Mouse (Mus musculus) urinary bladder, postnatal 14 days (tissue): ENCODE results near the gene Ptgs1.
"Not testable (repeated sequence)": the region's sequence is repeated elsewhere in the genome, so short reads cannot be mapped to it uniquely, and the experiment has no call there.

Source experiments
- DNase-seq: peaks from one replicate; pipeline ENCODE4 v3.0.0; 2021; ENCODE audit warnings: low spot score

The Ptgs1 gene

DNA sequence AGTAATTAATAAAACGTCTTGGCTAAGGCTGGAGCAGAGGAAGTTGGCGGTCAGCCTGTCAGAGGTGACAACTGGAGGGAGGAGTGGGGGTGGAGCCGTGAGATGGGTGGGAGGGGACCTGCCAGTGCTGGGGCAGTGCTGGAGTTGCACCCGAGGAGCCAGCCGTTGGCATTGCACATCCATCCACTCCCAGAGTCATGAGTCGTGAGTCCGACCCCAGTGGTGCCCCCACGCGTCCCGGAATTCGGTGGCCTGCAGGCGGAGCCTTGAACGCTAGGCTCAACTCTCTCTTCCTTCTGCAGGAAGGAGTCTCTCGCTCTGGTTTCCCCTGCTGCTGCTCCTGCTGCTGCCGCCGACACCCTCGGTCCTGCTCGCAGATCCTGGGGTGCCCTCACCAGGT is at the start of gene Ptgs1:
Ptgs1 (plus strand) TSS at position 61 of the 400 bp plus-strand sequence.
- peak; percentile 77 for DNase-seq

DNA sequence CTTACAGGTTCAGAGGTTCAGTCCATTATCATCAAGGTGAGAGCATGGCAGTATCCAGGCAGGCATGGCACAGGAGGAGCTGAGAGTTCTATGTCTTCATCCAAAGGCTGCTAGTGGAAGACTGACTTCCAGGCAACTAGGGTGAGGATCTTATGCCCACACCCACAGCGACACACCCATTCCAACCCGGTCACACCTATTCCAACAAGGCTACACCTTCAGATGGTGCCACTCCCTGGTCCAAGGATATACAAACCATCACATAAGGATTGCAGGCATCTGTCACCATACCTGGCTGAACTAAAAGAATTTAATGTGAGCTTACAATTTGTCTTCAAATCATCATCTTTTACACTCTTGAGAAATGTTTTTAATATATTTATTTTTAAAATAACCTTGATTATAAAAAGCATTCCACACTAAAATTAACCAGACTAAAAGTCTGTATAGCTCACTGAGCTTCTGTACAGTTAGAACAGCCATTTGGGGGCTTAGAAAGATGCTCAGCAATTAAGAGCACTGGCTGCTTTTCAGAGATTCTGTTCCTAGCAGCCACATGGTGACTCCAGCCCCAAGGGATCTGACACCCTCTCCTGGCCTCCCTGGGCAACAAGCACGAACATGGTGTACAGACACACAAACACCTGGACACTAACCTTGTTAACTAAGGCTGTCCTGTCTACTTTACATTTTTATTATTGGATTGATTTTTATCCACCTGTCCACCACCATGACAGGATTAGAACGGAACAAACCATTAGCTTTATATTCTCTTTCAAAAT is 48.4 kb upstream of the Ptgs1 start:
- DNase-seq = not testable (repeated sequence)

DNA sequence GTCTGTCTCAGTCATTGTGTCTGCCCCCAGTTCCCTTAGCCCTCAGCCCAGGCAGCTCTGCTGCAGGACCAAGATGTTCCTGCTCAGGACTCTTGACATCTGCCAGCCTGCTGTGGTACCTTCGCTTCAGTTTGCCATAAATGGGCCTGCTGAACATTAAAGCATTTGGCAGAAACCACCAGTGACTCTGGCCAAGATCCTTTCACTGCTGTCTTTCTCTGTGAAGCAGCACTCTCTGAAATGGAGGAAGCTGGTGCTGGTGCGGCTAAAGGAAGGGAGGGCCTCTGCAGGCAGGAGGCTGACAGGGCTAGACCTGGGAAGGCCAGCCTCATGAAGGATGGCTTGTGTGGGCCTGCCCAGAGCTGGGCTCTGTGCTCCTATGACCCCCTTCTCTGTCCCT is 46.9 kb upstream of the Ptgs1 start:
- DNase-seq = peak; percentile 17

DNA sequence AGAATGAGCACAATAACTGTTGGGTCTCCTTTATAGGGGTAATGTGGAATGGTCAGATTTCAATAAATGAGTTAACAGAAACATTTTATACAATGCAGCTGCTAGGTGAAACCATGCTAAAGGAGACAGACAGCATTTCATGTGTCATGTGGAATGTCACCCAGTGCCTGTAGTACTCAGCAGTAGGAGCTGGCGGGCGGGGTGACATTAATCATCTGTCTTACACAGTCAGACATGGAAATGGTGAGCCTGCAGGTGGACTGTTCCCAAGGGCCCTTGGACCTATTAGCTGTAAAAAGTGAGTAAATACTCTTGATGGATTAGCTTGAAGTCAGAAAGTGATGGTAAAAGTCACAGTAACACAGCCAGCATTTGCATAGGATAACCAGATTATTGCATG is 46.0 kb upstream of the Ptgs1 start:
- DNase-seq = no peak

DNA sequence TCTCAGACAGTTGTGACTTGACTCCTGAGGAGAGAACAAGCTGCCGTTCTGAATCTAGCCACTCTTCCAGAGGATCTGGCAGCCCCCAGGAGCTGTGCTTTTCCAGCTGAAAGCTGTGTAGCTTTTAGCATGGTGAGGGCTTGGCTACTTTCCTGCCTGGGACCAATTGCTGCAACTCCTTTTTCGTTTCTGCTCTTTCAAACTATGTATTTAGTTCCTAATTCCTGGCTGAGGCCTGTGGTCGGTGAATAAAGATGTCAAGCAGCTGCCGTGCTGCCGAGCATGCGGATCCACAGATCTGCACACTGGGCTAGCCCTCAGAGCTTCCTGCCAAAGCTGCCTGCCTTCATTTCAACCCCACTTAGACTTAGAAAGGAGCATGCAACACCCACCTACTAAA is 45.4 kb upstream of the Ptgs1 start:
- DNase-seq = no peak

DNA sequence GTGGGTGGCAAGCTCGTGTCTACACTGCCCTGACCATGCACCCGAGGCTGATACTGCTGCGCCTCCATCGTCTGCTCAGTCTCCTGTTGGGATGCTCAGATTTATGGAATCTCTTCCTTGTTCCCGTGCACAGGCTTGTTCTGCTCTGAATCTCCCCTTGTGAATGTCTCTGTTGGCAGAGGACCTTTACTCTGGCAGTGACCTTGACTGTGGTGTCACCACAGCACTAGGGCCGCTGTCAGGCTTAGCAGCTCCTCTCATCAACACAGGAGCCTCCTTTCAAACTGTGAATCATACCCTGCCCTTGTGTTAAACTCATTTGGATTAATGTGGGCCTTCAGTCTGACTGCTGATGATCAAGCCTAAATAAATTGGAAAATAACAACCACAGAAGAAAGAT is 41.0 kb upstream of the Ptgs1 start:
- not testable (repeated sequence) for DNase-seq

DNA sequence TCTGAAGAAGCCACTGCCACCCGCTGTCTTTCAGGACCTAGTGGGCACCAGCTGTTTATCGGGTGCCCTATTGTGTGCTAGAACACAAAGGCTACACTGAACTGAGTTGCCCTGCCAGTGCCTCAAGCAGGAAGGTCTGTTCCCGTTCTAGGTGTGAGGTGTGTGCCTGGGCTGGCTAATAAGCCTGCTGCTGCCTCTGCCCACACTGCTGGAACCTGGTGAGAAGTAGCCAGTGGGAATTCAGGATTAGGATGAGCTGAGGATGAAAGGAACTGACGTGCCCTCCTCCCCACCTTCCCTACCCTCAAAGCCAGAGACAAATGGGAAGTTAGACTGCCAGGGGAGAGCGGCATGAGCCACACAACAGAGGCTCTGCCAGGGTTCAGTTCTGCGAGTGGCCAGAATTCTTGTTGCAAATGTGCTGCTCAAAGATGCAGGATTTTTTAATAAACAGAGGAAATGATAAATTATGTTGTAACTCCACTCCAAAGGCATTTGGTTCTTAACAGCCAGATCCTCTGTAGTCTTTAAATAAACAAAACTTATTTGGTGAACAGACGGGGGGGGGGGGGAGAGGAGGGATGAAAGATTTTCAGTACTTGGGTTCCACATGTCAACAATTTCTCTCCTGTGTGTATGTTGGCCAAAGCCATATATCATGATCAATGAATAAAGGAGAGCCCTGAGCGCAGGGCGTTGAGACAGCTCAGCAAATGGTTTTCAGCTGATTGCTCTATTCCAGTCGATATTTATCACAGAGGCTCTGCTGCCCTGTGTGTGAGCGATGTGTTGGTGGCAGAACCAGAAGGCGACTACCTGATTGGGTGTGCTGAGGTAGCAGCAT is 38.9 kb upstream of the Ptgs1 start:
- no peak for DNase-seq

DNA sequence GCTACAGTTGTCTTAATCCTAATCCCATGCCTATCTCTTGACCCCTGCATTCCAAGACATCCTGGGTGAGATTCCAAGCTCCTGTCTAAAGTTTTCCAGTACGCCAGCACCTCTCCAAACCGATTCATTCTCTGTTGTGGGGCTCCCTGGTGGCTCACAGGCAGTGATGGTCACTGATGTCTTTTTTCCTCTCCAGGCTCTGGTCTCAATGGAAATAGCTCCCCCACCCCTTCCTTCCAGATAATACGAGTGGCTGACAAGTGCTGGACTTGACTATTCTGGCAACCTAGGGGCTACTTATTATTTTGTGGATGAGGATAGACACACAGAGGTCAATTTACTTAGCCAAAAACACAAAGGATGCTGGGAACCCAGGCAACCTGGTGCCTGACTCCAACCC is 33.2 kb upstream of the Ptgs1 start:
- no peak for DNase-seq

DNA sequence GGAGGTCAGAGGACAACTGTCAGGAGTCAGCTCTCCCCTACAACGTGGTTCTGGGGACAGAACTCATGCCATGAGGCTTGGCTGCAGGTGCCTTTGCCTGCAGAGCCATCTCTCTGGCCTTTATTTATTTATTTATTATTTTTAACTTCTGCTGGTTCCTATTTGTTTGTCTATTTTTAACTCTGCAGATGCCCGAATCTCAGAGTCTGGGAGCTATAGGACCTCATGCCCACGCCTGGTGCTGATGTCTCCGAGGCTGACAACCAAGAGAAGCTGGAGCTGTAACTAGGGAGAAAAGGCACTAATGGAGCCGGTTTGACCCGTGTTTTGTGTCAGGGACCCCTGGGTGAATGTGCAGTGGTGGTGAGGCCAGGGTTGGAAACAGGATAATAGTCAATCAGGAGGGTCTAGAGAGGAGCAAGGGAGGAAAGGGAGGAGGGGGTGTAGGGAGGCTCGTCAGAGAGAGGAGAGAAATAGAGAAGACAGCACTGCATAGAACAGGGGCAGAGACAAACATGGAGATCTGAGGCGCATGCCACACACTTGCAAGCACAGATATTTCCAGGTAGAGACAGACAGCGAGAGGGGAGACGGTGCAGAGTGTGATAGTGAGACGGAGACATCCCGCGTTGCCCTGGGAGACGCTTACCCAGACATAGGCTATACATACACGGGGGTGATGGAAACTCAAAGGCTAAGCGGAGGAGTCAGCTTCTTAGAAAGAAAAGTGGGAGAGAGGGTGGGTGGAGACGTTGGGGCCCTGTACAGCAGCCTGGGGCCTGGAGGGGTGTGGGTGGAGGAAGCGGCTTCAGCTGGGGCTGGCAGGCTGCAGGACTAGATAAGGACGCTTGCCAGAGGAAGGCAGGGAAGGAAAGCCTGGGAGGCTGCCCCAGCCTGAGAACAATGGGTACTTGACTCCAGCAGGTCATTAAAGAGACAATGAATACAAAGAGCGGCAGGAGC is 32.0 kb upstream of the Ptgs1 start:
- no peak for DNase-seq

DNA sequence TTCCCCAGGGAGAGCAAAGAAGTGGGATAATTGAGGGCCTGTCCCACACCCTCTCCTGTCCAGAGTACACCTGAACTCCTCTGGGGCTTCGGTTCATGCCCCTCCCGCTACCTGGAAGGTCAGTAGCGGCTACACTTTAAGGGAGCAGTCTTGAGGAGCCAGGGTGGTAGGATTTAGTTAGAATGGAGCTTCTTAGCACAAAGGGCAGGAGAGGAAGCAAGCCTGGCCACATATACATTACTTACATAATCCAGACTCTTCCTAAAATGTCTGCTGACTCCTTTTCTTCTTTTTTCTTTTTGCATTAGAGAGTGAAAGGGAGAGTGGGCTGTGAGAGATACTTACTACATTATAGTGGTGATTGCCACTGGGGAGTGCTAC is 31.4 kb upstream of the Ptgs1 start:
- no peak for DNase-seq

DNA sequence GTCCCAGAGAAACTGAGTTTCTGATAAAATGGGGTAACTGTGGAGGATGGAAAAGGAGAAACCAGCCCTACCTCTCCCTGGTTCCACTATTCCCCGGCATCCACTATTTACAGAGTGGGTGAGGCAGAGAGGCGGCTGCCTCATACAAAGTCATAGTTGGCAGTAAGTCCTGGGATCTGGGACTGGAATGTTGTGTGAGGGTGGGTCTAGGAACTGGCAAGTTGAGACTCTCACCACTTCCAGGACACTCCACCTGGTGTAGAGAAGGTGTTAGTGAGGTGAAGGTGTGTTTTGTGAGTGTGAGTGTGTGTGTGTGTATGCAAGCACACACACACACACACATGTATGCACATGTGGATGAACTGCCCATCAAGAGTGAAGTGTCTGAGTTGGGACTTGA is 29.4 kb upstream of the Ptgs1 start:
- DNase-seq = no peak

- peak; percentile 38 for DNase-seq
Observed at GRCm38 (mm10) chr2:36201756-36202610, 28.2 kb upstream of the Ptgs1 start.

DNA sequence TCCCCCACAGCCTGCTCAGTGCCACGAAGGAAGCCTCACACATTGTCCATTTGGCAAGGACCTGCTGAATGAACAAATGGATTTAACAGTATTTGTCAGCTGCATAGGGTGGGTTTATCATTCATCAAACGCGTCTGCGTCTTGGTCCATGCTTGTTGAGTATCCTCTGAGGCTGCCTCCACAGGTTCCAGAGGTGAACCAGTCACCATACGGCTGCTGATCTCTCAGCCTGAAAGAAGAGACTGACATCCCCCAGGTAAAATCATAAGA is 27.7 kb upstream of the Ptgs1 start:
- no peak for DNase-seq

DNA sequence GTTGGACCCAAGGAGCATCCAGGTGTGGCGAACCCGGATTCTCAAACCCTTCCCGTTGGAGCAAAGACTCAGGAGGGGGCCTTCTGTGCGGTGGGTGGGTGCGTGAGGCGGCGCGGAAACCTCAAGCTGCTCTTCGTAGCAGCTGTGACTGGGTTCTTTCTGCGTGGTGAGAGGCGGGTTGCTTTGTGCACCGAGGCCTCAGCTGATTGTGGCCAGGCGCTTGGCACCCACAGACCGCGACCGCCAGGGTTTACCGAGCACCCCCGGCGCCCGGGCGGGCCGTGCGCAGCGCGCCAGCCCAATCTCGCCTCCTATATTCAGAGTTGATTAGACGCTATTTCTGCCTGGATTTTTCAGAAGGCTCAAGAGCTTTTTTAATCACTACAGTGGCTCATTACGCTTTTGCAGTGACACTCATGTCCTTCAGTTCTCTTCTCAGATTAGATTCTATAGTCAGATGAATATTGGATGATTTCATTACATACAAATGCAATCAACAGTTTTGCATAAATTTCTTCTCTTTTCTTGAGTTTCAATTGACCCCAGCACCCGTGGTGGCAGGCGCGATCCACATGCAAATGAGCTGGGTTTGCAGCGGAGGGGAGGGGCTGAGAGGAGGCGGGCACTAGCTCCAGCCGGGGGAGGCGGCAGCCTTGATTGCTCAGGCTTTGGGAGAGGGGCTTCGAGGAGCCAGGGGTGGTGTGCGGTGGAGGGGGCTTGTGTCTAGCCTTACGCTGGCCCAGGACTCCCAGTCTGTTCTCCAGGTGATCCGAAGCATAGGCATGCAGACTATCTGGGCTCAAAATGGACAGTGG is 27.0 kb upstream of the Ptgs1 start:
- DNase-seq = no peak

DNA sequence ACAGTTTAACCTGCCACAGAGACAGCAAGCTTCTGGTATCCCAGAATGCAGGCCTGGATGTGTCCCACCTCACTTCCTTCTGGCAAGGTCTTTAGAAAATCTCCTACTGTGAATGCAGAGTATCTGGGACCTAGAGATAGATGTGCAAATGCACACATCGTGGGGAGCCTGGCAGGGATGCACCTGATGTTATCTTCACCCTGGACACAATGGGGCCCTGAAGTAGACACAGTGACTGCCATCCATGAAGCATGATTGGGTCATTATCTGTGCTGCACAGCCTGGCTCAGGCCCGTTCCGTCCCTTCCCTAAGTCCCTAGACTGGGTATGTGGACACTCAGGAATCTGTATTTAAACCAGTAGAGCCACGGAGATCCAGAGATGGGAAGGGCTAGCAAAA is 25.6 kb upstream of the Ptgs1 start:
- no peak for DNase-seq

- DNase-seq = no peak
Observed at GRCm38 (mm10) chr2:36207071-36207470, 23.2 kb upstream of the Ptgs1 start.

GRCm38 (mm10) chr2:36210796-36211195 is 19.4 kb upstream of the Ptgs1 start:
- no peak for DNase-seq

GRCm38 (mm10) chr2:36211785-36212184 is 18.4 kb upstream of the Ptgs1 start:
- DNase-seq = no peak

DNA sequence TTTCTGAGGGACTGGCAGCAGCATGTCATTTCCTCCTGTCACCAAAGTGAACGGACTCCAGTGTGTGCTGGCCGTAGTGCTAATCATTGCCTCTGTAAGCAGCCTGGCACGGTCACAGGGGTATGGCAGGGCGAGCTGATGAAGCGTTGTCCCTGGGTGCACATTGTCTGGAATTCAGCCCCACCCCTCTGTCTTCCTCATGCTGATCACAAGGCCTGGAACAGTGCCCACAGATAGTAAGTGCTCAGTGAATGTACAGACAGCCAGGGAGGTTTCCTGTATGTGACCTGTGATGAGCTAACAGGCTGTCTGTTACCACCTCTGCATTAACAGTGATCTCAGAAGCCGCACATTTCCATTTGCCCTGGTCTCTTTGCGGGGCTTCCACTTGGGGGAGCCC is 17.1 kb upstream of the Ptgs1 start:
- no peak for DNase-seq

DNA sequence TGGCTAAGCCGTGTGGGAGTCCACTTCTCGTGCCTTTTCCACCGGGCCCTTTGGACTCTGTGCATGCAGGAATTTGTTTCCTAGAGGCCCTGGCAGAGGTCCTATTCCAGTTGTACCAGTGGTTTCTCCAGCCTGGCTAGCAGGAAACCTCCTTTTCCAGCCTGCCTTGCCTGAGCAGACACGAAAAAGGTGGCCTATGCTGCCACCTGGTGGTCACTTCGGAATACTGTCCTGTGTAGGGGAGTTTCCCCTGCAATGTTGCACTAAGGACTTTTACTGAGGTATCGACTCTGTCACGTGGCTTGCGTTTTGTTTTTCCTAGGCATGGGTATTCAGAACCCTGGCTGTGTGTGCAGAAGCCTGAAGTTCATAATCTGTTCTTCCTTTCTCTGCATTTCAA is 16.2 kb upstream of the Ptgs1 start:
- DNase-seq = peak; percentile 88

DNA sequence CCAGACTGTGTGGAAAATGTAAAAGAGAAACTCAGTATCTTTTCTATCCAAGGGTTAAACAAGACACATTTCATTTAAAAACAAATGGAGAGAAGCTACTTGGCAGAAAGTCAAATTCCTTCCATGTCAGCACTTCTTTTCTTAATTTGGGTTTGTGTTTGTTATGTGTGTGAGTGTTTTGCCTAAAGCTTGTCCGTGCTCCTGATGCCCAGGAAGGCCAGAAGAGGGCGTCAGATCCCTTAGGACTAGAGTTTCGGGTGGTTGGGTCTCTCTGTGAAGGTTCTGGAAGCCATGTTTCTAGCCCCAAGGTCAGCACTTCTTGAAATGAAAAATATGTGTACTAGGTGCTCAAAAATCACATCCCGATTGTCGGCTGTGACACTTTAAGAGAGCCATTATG is 15.8 kb upstream of the Ptgs1 start:
- DNase-seq = peak; percentile 47
